Mouse (Mus musculus): ENCODE measurements around the gene Abca12. TPM values are rescaled to one million over a fixed set of nuclear protein-coding genes. Genes with fewer than 3 reads are reported as not detected.

Gene Abca12
- polyA plus RNA-seq, 1 experiment: 0.04 TPM

DNA sequence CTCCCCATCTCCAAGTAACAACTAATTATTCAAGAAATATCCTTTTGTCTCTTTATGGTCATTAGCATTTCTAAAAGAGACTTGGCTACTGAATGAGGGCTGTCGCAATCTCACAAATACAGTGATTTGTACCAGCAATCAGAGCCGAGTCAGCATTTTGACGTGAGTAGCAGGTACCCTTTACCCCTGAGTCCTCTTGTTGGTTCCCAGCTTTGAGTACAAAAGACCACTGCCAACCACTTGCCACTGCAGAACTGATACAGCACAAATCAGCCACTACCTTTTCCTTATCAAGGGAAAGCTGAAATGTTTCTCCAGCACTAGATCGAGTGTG is 72.5 kb downstream of the Abca12 start:
- H3K27ac ChIP-seq (ENCODE audit: insufficient read depth, low read length): no peak overlapping the region
- no peak overlapping the region for H3K4me3 ChIP-seq (ENCODE audit: insufficient read depth, low read length)
- H3K4me1 ChIP-seq (ENCODE audit: control insufficient read depth, insufficient read depth, low read length): no peaks in the 10 kb centered on the region
- TF ChIP-seq POLR2A (IDR thresholded peaks at IDR 0.05; ENCODE audit: extremely low read depth, insufficient read depth, low read length) (no peak), CTCF (IDR thresholded peaks at IDR 0.05; ENCODE audit: extremely low read depth, insufficient read depth, low read length) (no peak)

DNA sequence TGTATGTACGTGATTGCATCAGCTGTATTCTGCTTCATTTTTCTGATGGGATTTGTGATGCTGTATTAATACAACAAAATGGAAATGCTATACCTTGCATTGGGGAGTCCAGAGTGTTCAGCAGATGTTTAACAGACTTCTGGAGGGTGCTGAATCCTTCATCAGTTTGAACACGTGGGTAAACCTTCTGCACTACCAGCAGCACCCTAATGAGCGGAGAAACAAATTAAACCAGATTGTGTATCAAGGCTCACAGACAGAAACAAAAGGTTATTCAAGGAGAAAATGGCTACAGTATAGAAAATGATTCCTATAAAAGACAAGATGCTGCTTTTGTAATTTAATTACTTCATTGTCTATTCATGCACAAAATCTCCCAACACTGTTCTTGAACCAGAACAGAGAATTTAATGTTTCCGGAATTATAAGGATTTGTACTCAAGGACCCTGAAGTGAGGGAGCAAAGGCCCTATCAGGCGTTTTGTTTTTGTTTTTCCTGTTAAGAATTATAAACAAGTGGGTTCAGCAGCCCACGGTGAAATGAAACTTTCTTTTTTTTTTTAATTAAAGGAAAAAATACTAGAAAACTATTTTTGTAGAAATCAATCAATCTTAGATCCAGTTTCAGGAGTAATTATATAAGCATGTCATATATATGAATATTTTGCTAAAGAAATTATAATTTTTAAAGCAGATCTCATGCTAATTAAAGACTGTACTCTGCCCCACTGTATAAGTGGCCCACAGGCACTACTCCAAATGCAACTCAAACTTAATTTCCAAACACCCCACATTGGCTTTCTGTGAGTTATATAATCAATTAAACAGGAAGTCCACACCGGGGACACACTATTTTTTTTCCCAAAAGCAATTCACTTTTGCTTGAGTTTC is 73.1 kb downstream of the Abca12 start:
- H3K4me1 ChIP-seq (ENCODE audit: control insufficient read depth, insufficient read depth, low read length): no peaks in the 10 kb centered on the region
- no peak overlapping the region for H3K4me3 ChIP-seq (ENCODE audit: insufficient read depth, low read length)
- no peak for TF ChIP-seq CTCF (IDR thresholded peaks at IDR 0.05; ENCODE audit: extremely low read depth, insufficient read depth, low read length)
- no peak for TF ChIP-seq POLR2A (IDR thresholded peaks at IDR 0.05; ENCODE audit: extremely low read depth, insufficient read depth, low read length)
- no peak overlapping the region for H3K27ac ChIP-seq (ENCODE audit: insufficient read depth, low read length)

DNA sequence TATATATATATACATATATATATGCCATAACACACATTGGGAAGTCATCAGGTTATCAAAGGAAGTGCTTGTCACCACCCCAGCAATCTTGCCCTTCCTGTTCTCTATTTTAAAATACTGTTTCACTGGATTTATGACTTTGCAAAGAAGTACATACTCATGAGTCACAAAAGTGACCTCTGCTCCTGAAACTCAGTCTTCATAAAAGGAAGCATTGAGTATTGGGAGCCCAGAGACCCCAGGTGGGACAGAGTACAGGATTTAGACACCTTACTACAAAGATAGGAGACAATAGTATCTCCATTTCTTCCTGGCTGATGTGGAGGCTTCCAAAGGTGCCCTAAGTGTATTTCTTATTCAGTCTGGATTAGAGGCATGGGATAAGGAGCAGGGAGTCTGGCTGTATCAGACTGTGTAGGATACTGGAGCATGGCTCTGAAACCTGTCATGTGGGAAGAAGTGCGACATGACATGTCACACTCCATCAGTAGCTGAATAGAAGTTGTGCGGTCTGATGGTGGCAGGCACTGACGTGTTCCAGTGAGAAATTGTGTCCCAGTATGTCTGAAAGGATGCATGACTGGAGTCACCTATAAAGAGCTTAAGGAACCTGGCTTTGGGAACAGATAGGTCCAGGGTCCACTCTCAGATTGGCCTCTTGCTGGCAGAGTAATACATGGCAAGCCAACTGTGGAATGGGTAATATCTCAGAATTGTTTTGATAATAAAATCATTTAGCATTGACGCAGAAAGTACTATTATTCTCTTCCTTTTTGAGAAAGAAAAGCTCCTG is 76.0 kb downstream of the Abca12 start:
- no peak overlapping the region for H3K27ac ChIP-seq (ENCODE audit: insufficient read depth, low read length)
- TF ChIP-seq CTCF (IDR thresholded peaks at IDR 0.05; ENCODE audit: extremely low read depth, insufficient read depth, low read length) (no peak), POLR2A (IDR thresholded peaks at IDR 0.05; ENCODE audit: extremely low read depth, insufficient read depth, low read length) (no peak)
- no peak overlapping the region for H3K4me3 ChIP-seq (ENCODE audit: insufficient read depth, low read length)
- H3K4me1 ChIP-seq (ENCODE audit: control insufficient read depth, insufficient read depth, low read length): no peaks in the 10 kb centered on the region

DNA sequence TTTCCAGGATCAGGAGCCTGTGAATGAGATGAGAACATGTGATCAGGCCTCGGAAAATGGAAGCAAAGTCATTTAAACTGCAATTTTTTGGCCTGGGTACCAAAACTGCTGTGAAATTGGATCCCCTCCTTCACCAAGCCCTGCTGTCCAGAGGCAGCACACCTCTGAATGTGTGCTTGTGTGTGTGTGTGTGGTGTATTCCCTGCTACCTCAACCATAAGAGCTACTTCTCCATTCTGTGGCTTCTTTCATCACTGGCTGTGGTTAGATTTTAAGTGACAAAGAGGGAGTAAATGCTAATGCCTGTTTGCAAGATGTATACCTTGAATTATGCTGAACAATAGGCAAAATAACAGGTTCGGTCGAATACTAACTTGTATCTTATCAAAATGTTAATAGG is 84.4 kb downstream of the Abca12 start:
- Histone ChIP-seq H3K4me1 (ENCODE audit: control insufficient read depth, insufficient read depth, low read length) (no peaks in the 10 kb centered on the region), H3K27ac (ENCODE audit: insufficient read depth, low read length) (no peak overlapping the region), H3K4me3 (ENCODE audit: insufficient read depth, low read length) (no peak overlapping the region)
- TF ChIP-seq CTCF (IDR thresholded peaks at IDR 0.05; ENCODE audit: extremely low read depth, insufficient read depth, low read length) (no peak), POLR2A (IDR thresholded peaks at IDR 0.05; ENCODE audit: extremely low read depth, insufficient read depth, low read length) (no peak)

DNA sequence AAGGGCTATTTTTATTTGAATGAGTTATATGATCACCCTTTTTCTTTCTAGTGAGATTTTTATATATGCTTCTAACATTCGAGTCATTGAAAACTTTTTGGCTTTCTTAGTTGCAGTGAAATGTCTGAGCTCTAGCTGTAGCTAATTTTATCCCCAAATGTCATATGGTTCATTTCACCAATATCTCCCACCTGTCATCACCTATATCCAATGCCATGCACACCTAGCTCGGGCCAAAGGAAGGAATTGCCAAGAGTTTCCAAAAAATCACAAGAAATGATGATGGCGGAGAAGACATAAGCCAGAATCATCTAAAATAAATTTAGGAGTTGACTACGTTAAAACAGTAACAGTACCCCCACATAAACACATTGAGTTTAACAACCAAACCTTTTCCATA is 102.5 kb downstream of the Abca12 start:
- H3K4me1 ChIP-seq (ENCODE audit: control insufficient read depth, insufficient read depth, low read length): no peaks in the 10 kb centered on the region
- no peak overlapping the region for H3K27ac ChIP-seq (ENCODE audit: insufficient read depth, low read length)
- TF ChIP-seq POLR2A (IDR thresholded peaks at IDR 0.05; ENCODE audit: extremely low read depth, insufficient read depth, low read length) (no peak), CTCF (IDR thresholded peaks at IDR 0.05; ENCODE audit: extremely low read depth, insufficient read depth, low read length) (no peak)
- no peak overlapping the region for H3K4me3 ChIP-seq (ENCODE audit: insufficient read depth, low read length)

DNA sequence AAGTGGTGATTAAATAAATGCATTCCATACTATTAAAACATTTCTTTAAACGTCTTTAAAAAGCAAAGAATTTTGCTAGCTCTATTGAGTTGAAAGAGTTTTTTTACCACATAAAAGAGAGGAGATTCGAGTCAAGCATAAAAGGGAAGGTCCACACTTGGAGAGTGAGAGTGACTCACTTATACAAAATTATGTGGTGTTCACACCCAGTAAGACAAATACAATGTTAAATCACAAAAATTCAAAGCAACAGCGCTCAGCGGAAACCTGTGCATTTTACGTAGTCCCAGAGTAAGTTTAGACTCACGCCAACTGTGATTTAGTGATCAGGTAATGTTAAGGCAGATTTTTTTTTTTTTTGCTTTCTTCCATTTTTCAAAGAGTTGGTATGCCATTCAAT is 104.1 kb downstream of the Abca12 start:
- Histone ChIP-seq H3K27ac (ENCODE audit: insufficient read depth, low read length) (no peak overlapping the region), H3K4me3 (ENCODE audit: insufficient read depth, low read length) (no peak overlapping the region), H3K4me1 (ENCODE audit: control insufficient read depth, insufficient read depth, low read length) (no peaks in the 10 kb centered on the region)
- TF ChIP-seq CTCF (IDR thresholded peaks at IDR 0.05; ENCODE audit: extremely low read depth, insufficient read depth, low read length) (no peak), POLR2A (IDR thresholded peaks at IDR 0.05; ENCODE audit: extremely low read depth, insufficient read depth, low read length) (no peak)

DNA sequence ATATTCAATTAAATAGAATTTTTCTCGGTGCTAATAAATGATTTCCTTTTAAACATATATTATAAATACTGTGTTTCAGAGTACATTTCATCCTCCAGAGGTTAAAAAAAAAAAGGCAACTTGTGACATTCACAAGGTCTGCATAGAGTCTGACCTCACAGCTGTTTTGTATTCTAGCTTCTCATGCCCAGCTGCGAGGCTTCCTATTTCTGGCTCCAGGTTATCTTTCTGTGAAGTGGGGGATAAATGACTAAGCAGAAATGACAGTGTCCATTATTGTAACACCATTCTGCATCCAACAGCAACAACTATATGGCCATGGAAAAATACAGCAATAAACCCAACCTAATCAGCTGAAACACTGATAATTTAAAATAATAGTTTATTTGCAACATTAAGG is 107.3 kb downstream of the Abca12 start:
- TF ChIP-seq POLR2A (IDR thresholded peaks at IDR 0.05; ENCODE audit: extremely low read depth, insufficient read depth, low read length) (no peak), CTCF (IDR thresholded peaks at IDR 0.05; ENCODE audit: extremely low read depth, insufficient read depth, low read length) (no peak)
- Histone ChIP-seq H3K27ac (ENCODE audit: insufficient read depth, low read length) (no peak overlapping the region), H3K4me1 (ENCODE audit: control insufficient read depth, insufficient read depth, low read length) (no peaks in the 10 kb centered on the region), H3K4me3 (ENCODE audit: insufficient read depth, low read length) (no peak overlapping the region)

DNA sequence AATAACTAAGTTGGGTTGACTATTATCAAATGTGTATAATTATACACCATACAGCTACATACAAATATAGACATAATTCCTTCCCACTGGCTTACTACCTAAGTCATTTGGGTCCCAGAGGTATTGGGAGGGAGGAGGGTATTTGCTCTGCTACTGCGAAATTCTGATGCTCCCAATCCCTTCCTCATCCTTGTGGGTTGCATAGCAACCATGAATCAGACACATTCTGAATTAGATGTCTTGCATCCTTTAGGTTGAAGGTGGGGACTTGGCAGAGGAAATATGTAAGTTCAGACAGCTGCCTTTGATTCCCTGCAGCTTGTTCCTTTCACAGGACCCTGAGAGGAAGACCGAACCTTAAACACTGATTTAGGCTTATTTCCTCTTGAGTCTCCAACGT is 108.5 kb downstream of the Abca12 start:
- TF ChIP-seq POLR2A (IDR thresholded peaks at IDR 0.05; ENCODE audit: extremely low read depth, insufficient read depth, low read length) (no peak), CTCF (IDR thresholded peaks at IDR 0.05; ENCODE audit: extremely low read depth, insufficient read depth, low read length) (no peak)

DNA sequence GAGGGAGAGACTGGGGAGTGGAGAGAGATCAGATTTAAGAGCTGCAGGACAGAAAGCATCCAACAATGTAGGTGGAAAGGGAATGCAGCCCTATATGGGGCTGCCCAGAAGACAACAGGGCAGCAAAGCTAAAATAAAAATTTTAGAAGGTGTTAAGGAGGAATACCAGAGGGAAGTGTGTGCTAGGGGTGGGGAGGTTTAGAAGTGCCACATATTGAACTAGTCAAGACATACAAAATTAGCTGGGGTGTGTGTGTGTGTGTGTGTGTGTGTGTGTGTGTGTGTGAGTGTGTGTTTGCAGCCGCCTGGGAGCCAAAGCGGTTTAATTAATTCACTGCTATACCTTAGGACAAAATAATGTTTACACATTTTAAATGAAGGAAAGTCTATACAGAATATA is 110.1 kb downstream of the Abca12 start:
- Histone ChIP-seq H3K27ac (ENCODE audit: insufficient read depth, low read length) (no peak overlapping the region), H3K4me1 (ENCODE audit: control insufficient read depth, insufficient read depth, low read length) (no peaks in the 10 kb centered on the region), H3K4me3 (ENCODE audit: insufficient read depth, low read length) (no peak overlapping the region)
- TF ChIP-seq POLR2A (IDR thresholded peaks at IDR 0.05; ENCODE audit: extremely low read depth, insufficient read depth, low read length) (no peak), CTCF (IDR thresholded peaks at IDR 0.05; ENCODE audit: extremely low read depth, insufficient read depth, low read length) (no peak)

More for the DNA sequence above, 108.5 kb downstream of the Abca12 start:
- Histone ChIP-seq H3K4me3 (ENCODE audit: insufficient read depth, low read length) (no peak overlapping the region), H3K27ac (ENCODE audit: insufficient read depth, low read length) (no peak overlapping the region), H3K4me1 (ENCODE audit: control insufficient read depth, insufficient read depth, low read length) (no peaks in the 10 kb centered on the region)

DNA sequence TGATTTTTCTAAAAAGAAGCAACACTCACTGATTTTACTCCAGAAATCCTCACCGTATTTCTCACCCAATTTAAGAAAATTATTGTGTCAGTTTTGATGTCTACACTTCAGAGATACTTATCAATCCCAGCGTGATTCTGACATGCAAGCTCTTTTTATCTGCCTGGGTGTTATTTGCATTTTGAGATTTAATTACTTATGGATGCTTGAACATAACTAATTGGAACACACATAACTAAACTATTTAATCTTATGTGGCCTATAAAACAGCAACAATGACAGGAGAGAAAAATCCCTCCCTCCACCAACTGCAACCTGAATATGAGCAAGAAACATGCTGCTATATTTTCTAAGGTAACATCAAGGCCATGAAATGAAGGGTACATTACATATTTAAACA is 117.7 kb downstream of the Abca12 start:
- no peak overlapping the region for H3K4me3 ChIP-seq (ENCODE audit: insufficient read depth, low read length)
- H3K27ac ChIP-seq (ENCODE audit: insufficient read depth, low read length): no peak overlapping the region
- TF ChIP-seq CTCF (IDR thresholded peaks at IDR 0.05; ENCODE audit: extremely low read depth, insufficient read depth, low read length) (no peak), POLR2A (IDR thresholded peaks at IDR 0.05; ENCODE audit: extremely low read depth, insufficient read depth, low read length) (no peak)
- H3K4me1 ChIP-seq (ENCODE audit: control insufficient read depth, insufficient read depth, low read length): no peaks in the 10 kb centered on the region

All from cortical plate, adult 2 months (tissue).